Mouse (Mus musculus): ENCODE measurements around the gene Ppp1r37. TPM values are rescaled to one million over a fixed set of nuclear protein-coding genes. Genes with fewer than 3 reads are reported as not detected.

Ppp1r37 gene
- 35.9 and 48.9 TPM in 2 replicates for polyA plus RNA-seq (2012; ENCODE audit: insufficient read depth, insufficient read length, missing spikeins)

- H3K27ac ChIP-seq (replicated peaks; ENCODE audit: low read depth, low read length): peak within 1 kb of the TSS; percentile 100
- peak within 1 kb of the TSS; percentile 94 for H3K4me3 ChIP-seq (ENCODE audit: insufficient read depth, low read depth, low read length)
- peaks cover 22% of the 10 kb centered on the region for H3K4me1 ChIP-seq (ENCODE audit: control insufficient read depth, insufficient read depth, insufficient read length, low read length)
These were observed at the start of gene Ppp1r37 for GRCm38 (mm10) chr7:19562643-19563410. Gene Ppp1r37, minus strand, starts transcription at chr7:19563076.

GRCm38 (mm10) chr7:19610969-19611368 is 48.1 kb upstream of the Ppp1r37 start:
- no peak overlapping the region for H3K27ac ChIP-seq (replicated peaks; ENCODE audit: low read depth, low read length)
- no peaks in the 10 kb centered on the region for H3K4me1 ChIP-seq (ENCODE audit: control insufficient read depth, insufficient read depth, insufficient read length, low read length)
- H3K4me3 ChIP-seq (ENCODE audit: insufficient read depth, low read depth, low read length): no peak overlapping the region

DNA sequence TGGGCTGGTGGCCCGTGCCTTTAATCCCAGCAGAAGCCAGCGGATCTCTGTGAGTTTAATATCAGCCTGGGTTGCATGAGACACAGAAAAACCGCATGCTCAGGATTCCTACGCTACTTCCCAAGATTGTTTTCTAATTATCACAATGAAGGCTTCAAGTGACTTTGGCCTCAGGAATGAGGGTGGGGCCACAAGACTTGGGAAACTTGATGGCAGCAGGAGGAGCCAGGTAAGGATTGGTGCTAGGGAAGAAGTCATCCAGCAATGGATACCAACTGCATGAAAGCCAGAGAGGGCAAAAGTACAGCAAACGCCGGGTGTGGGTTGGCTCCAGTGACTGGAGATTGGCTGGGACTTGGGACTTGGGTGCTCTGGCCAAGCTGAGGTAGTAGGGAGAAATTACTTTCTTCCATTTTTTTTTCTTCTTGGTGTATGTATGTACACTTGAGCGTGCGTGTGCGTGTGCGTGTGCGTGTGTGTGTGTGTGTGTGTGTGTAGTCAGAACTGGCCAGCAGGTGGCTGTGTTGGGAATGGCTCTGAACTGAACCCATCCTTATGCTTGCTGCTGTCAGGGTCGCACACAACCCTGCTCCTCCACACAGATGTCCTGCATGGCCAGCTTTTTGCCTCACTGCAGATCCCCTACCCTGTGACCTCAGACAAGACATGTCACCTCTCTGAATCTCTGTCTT is 46.9 kb upstream of the Ppp1r37 start:
- Histone ChIP-seq H3K4me3 (ENCODE audit: insufficient read depth, low read depth, low read length) (no peak overlapping the region), H3K27ac (replicated peaks; ENCODE audit: low read depth, low read length) (no peak overlapping the region), H3K4me1 (ENCODE audit: control insufficient read depth, insufficient read depth, insufficient read length, low read length) (no peaks in the 10 kb centered on the region)

GRCm38 (mm10) chr7:19607291-19607690 is 44.4 kb upstream of the Ppp1r37 start:
- H3K4me1 ChIP-seq (ENCODE audit: control insufficient read depth, insufficient read depth, insufficient read length, low read length): peaks cover 12% of the 10 kb centered on the region
- no peak overlapping the region for H3K4me3 ChIP-seq (ENCODE audit: insufficient read depth, low read depth, low read length)
- no peak overlapping the region for H3K27ac ChIP-seq (replicated peaks; ENCODE audit: low read depth, low read length)

- Histone ChIP-seq H3K4me3 (ENCODE audit: insufficient read depth, low read depth, low read length) (peak overlapping the region; percentile 42), H3K27ac (replicated peaks; ENCODE audit: low read depth, low read length) (0 out of 2 replicates have a peak overlapping the region, but pooled peaks have one; percentile 25)
These were observed 41.8 kb upstream of the Ppp1r37 start for GRCm38 (mm10) chr7:19604606-19605214.

DNA sequence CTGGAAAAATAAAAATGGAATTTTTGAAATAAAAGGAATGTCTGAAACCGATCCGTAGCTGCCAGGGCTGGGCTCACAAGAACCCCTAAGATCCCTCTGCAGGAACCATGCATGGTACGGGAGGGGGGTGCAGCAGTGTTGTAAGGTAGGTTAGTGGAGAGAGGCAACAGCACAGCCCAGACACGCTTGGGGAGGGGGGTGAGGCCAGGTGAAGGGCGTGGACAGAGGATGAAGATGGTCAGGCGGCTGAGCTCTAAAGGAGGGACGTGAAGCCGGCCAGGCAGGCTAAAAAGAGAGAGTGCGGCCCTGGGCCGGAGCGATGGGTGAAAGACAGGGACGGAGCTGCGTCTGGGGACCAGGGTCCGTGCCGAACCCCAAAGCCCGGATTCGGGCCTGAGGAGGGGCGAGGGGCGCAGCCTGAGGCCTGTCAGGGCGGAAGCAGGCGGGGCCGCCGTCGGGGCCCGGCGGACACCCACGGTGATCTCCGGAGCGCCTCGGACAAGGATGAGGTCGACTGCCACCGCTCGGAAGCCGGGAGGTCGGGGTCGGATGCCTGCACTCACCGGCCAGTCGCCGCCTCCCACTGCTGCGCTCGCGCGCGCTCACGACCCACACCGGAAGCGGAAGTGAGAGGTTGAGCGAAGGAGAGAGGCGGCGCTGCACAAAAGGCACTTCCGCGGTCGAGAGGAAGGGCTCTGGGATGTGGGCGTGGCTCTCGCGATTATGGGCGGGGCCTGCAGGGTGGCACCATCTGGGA is 41.2 kb upstream of the Ppp1r37 start, which contains the start of gene Clasrp:
Gene Clasrp, minus strand, starts transcription at position 638 of the 757 bp plus-strand sequence.
- Histone ChIP-seq H3K4me1 (ENCODE audit: control insufficient read depth, insufficient read depth, insufficient read length, low read length) (peaks cover 12% of the 10 kb centered on the region), H3K27ac (replicated peaks; ENCODE audit: low read depth, low read length) (peak within 1 kb of the TSS; percentile 42; the same call in 1 of the 2 replicates), H3K4me3 (ENCODE audit: insufficient read depth, low read depth, low read length) (peak within 1 kb of the TSS; percentile 89)

More at GRCm38 (mm10) chr7:19604606-19605214, 41.8 kb upstream of the Ppp1r37 start:
- H3K4me1 ChIP-seq (ENCODE audit: control insufficient read depth, insufficient read depth, insufficient read length, low read length): peaks cover 12% of the 10 kb centered on the region

- no peak overlapping the region for H3K27ac ChIP-seq (replicated peaks; ENCODE audit: low read depth, low read length)
- peak overlapping the region; percentile 89; the same call in 1 of the 2 replicates for H3K4me3 ChIP-seq (ENCODE audit: insufficient read depth, low read depth, low read length)
These were observed 40.2 kb upstream of the Ppp1r37 start for GRCm38 (mm10) chr7:19603055-19603454.

DNA sequence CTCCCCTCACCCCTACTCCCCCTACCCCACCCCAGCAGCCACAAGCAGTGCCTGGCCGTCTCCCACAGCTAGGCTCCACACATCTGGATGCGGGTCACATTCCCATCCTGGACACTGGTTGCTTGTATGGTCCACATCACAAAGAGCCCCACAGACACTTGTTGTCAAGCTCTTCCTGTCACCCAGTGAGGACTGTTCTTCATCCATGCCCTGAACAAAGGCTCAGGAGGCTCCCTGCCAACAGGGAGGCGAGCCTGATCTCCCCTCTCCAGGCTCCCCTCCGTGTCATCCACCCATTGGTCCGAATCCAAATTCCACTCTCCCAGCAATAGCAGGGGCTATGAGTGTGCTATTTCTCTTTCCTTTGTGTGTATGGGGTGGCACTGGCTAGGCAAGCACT is 37.7 kb upstream of the Ppp1r37 start:
- Histone ChIP-seq H3K27ac (replicated peaks; ENCODE audit: low read depth, low read length) (no peak overlapping the region), H3K4me3 (ENCODE audit: insufficient read depth, low read depth, low read length) (no peak overlapping the region), H3K4me1 (ENCODE audit: control insufficient read depth, insufficient read depth, insufficient read length, low read length) (peaks cover 12% of the 10 kb centered on the region)

More at GRCm38 (mm10) chr7:19603055-19603454, 40.2 kb upstream of the Ppp1r37 start:
- H3K4me1 ChIP-seq (ENCODE audit: control insufficient read depth, insufficient read depth, insufficient read length, low read length): peaks cover 12% of the 10 kb centered on the region

GRCm38 (mm10) chr7:19593061-19593730 is 30.3 kb upstream of the Ppp1r37 start:
- Histone ChIP-seq H3K27ac (replicated peaks; ENCODE audit: low read depth, low read length) (no peak overlapping the region), H3K4me3 (ENCODE audit: insufficient read depth, low read depth, low read length) (no peak overlapping the region), H3K4me1 (ENCODE audit: control insufficient read depth, insufficient read depth, insufficient read length, low read length) (no peaks in the 10 kb centered on the region)

DNA sequence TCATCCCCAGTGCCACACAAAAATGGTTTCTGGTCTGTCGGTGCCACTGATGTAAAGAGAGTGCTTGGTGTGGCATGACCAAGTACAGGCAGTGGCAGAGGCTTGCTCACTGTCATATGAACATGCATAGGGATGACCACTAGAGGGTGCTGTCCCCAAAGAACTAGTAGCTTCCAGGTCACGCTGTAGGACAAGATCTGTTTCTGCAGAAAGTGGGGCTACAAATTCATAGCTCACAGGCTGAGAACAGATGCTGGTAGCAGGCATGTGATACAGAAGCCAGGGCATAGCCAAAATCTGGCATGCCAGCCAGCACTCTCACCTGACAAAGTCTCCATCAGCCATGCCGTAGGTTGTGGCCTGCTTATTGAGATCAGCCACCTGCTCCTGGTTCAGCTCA is 27.0 kb upstream of the Ppp1r37 start:
- Histone ChIP-seq H3K4me1 (ENCODE audit: control insufficient read depth, insufficient read depth, insufficient read length, low read length) (no peaks in the 10 kb centered on the region), H3K4me3 (ENCODE audit: insufficient read depth, low read depth, low read length) (no peak overlapping the region), H3K27ac (replicated peaks; ENCODE audit: low read depth, low read length) (no peak overlapping the region)

GRCm38 (mm10) chr7:19589207-19589606 is 26.3 kb upstream of the Ppp1r37 start:
- Histone ChIP-seq H3K27ac (replicated peaks; ENCODE audit: low read depth, low read length) (no peak overlapping the region), H3K4me1 (ENCODE audit: control insufficient read depth, insufficient read depth, insufficient read length, low read length) (no peaks in the 10 kb centered on the region), H3K4me3 (ENCODE audit: insufficient read depth, low read depth, low read length) (no peak overlapping the region)

- H3K4me1 ChIP-seq (ENCODE audit: control insufficient read depth, insufficient read depth, insufficient read length, low read length): no peaks in the 10 kb centered on the region
- no peak overlapping the region for H3K4me3 ChIP-seq (ENCODE audit: insufficient read depth, low read depth, low read length)
- H3K27ac ChIP-seq (replicated peaks; ENCODE audit: low read depth, low read length): no peak overlapping the region
These were observed 23.4 kb upstream of the Ppp1r37 start for GRCm38 (mm10) chr7:19586269-19586668.

DNA sequence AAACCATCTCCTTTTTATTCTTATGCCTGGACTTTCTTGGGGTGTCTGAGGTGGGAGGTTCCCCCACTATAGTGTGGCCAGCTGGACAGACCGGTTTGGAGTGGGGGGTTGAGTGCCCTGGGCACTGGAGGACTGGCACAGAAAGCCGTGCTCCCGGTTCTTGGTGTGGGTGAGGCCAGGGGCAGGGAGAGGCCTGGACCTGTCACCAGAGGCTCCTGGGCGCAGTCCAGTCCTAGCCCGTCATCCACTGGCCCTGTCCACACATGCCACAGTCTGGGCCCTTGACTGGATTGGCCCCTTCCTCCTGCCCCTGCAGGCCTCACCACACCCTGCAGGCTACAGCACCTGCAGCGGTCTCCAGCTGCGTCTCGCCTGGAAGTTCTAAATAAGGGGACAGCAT is 17.8 kb upstream of the Ppp1r37 start:
- Histone ChIP-seq H3K4me3 (ENCODE audit: insufficient read depth, low read depth, low read length) (no peak overlapping the region), H3K4me1 (ENCODE audit: control insufficient read depth, insufficient read depth, insufficient read length, low read length) (peaks cover 2% of the 10 kb centered on the region; the same call in 1 of the 2 replicates), H3K27ac (replicated peaks; ENCODE audit: low read depth, low read length) (no peak overlapping the region)

DNA sequence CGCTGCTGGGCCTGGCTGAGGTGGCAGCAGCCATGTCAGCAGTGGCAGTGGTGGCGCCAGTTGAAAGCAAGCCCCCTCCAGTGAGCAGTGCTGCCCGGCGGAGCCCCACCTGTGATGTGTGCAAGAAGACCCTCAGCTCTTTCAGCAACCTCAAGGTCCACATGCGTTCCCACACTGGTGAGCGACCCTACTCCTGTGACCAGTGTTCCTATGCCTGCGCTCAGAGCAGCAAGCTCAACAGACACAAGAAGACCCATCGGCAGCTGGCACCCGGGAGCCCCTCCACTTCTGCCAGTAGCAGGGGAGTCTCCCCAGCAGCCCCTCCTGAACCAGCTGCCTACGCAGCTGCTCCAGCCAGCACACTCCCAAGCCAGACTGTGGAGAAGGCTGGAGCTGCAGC is 16.9 kb upstream of the Ppp1r37 start:
- H3K4me1 ChIP-seq (ENCODE audit: control insufficient read depth, insufficient read depth, insufficient read length, low read length): peaks cover 2% of the 10 kb centered on the region; the same call in 1 of the 2 replicates
- H3K27ac ChIP-seq (replicated peaks; ENCODE audit: low read depth, low read length): no peak overlapping the region
- H3K4me3 ChIP-seq (ENCODE audit: insufficient read depth, low read depth, low read length): no peak overlapping the region

Data from brown adipose tissue, adult 24 weeks (tissue).